Mouse (Mus musculus) common myeloid progenitor, adult 5-6 weeks (primary cell): ENCODE measurements at regions not wholly inside any gene's neighbourhood (a gene's known extent, or its start where the extent isn't known, plus 50 kb on each side); places are given as distances from the start of the nearest gene placed in this dataset.

ENCODE experiments used
- ATAC-seq: replicated peaks from 2 replicates; pipeline ENCODE4 v1.8.0; 2016; ENCODE audit warnings: low read depth, mild to moderate bottlenecking, moderate TSS enrichment, inconsistent platforms; ENCODE audit not compliant: poor library complexity, severe bottlenecking

GRCm38 (mm10) chr2:159755541-159756011 lies 578.4 kb downstream of the Gm826 start:
- no peak for ATAC-seq

- no peak for ATAC-seq
These were observed 573.2 kb downstream of the Gm826 start for GRCm38 (mm10) chr2:159760806-159761205.

- no peak for ATAC-seq
These were observed 570.8 kb downstream of the Gm826 start for GRCm38 (mm10) chr2:159763115-159763514.
